Mouse (Mus musculus) ES-E14 (cell line): Measurements from ENCODE around the gene Tctn1.

ENCODE experiments used
- CHD2 ChIP-seq: IDR thresholded peaks from 2 replicates; pipeline ENCODE4 v1.6.1; 2014; ENCODE audit warnings: mild to moderate bottlenecking, low read depth, low read length, inconsistent platforms
- HCFC1 ChIP-seq: IDR thresholded peaks from 2 replicates; pipeline ENCODE4 v1.6.1; 2012; ENCODE audit warnings: low read length, inconsistent platforms, borderline replicate concordance; ENCODE audit not compliant: insufficient read depth
- ZC3H11A ChIP-seq: IDR thresholded peaks from 2 replicates; pipeline ENCODE4 v1.6.1; 2012; ENCODE audit warnings: low read depth, mild to moderate bottlenecking, inconsistent platforms, low read length, borderline replicate concordance

- TF ChIP-seq HCFC1 (no peak), ZC3H11A (no peak), CHD2 (no peak)
These were observed 21.9 kb upstream of the Tctn1 start for GRCm38 (mm10) chr5:122286191-122286590.
